Mouse (Mus musculus) MEL-GATA-1-ER (cell line): Measurements from ENCODE around the gene Rraga.

ENCODE experiments used
- DNase-seq: peaks from one replicate; pipeline ENCODE4 v3.0.0-alpha.2; 2012; ENCODE audit warnings: low read depth; ENCODE audit errors: extremely low read depth

Rraga gene

GRCm38 (mm10) chr4:86575283-86575983, at the start of gene Rraga:
Gene Rraga (plus strand): TSS chr4:86575668.
- peak; percentile 88 for DNase-seq

DNA sequence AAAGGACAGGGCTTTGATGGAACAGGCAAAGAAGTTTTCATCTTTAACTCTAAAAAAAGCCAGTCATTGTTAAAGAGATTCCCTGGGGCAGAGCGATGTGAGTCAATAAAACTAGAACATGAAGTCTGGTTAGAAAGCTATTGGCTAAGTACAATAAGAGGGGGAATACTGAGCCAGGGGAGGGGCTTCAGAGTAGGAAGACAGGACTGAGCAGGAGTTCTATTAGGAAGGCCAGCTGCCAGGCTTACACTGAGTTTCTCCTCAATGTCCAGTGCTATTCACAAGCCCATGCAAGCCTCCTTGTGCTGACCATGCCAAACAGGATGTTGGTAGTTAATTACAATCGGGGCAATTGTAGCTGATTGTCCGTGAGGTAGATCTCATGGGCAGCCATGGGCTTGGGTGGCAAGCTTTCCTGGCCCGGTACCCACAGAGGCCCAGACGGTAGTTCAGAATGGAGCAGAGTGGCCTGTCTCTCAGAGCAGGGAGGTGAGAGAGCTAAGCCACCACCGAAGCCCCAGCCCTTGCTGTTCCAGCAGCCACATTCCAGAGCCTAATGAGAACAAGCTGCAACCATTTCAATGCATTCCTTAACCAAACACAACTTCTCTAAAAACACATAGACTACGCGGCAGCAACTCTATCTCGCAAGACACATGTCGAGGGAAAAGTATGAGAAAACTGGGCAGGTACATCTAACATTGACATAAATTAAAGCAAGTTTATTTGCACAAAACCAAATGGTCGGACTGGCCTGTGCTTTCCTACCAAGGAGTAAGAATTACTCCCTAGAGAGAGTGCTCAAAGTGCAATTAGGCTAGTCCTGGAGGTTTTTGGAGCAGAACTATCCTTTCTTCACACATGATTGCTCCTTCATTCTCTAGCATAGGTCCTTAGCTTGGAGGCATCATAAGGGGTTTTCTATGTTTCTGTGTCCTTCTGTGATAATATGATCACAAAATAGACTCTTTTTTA, 48.0 kb upstream of the Rraga start:
- DNase-seq, result no peak

DNA sequence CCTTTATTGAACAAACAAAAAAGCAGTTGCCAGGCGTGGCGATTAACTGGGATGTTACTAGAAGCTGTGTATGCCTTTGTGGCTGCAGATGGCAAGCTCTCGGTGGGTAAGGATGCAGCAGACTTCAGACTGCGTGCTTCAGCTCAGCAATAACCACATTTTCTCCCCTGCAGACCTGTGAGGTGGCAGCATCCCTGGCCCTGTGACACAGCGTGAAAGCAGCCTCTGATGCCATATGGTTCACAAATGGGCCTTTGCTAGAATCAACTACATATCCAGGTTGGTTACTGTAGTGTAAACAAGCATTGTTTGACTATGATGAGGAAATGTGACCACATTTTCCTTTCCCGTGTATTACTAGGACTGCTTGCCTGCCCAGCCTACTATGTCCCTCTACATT, 46.3 kb upstream of the Rraga start:
- DNase-seq, result no peak

DNA sequence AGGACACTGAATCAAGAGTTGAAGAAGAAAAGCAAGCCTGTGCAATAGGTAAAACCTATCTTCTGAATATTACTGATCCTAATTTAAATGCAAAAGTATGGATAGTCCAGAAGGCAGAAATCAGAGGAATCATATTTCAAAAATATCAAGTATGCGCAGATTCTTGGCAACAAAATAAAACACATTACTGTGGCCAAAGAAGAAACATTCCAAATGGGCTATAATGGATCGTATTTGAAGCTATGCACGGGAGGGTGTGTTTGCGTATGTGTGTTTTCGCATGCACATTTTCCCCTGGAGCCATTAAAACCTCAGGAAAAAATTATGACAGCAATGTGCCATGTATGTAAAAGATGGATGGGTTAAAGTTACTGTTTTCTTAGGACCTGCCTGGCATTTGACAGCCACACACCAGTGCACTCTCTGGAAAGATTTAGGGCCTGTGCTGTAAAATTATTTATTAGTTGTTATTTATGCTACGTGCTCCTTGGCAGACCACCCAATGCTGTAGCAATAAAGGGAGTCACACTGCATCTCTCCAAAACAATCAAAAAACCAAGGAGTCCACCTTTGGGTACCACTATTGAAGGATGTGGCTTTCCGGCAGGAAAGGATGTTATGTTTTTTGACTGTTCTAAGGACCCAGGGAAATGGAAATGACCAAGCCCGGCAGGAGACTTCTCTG, 41.9 kb upstream of the Rraga start:
- DNase-seq, result no peak

DNA sequence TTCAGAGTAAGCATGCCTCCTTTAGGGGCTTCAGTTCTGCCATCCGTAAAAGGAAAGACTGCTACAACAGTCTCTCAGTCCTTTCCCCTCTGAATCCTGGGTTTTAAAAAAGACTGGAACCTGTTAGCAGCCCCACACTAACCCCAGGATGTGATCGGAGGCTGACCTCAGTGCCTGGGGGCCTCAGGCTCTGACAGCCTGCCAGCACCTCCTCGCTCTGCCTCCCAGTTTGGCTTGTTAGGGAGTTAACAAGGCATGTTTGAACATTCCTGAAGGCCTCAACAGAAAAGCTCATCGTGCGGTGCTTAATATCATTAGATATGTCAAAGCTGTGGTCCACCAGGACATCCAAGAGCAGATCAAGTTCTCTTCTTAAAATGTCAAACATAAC, 41.4 kb upstream of the Rraga start:
- no peak for DNase-seq

- peak; percentile 38 for DNase-seq
Measured at GRCm38 (mm10) chr4:86537972-86538371, 37.5 kb upstream of the Rraga start.

DNA sequence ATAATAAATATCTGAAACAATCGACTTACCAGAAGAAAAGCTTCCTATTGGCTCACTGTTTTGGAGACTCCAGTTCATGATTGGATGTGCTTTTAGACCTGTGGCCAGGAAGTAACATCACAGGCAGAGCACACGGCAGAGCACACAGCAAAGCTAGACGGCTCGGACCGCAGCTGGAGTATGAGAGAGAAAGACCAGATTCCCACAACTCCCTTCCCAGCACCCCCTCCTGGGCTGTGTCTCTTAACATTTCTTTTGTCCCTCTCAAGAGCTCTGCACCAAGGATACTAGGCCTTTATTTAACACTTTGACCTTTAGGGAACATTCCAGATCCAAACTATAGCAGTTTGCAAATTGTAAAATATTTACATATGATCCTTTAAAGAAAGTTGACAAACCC, 36.5 kb upstream of the Rraga start:
- DNase-seq, result no peak

- no peak for DNase-seq
Measured at GRCm38 (mm10) chr4:86541573-86541972, 33.9 kb upstream of the Rraga start.

DNA sequence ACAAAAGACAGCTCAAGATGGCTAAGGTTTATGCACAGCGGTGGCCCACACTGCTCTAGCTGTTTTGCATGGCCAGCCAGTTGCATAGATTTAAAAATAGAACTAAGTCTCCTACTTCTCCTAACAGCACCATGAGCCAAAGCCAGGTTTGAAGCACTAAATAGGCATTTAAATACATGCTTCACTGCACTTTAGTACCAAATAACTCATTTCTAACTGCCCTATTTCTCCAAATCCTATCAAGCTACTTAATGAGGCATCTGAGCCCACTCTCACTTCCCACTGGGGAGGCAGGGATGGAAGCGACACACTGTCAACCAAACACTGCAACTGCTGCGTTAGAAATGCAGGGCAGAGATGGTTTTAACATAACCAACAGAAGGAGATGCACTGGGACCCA, 31.5 kb upstream of the Rraga start:
- no peak for DNase-seq

DNA sequence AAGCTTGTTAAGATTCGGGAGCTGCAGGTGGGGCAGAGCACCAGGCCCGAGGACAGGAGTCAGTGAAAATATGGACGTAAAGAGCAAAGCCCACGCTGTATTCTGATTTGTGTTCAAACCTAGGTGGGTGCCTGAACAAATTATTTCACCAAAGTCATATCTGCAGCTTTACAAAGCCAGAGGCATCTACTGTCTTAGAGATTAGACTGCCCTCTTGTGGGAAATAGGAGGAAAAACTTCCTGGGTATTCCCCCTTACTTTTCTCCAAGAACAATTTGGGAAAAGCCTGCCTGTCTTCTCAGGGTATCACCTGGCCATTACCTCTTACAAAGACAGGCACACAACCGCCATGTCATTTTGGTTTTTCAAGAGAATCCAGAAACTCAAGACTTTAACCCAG, 29.9 kb upstream of the Rraga start:
- DNase-seq, result peak; percentile 21

DNA sequence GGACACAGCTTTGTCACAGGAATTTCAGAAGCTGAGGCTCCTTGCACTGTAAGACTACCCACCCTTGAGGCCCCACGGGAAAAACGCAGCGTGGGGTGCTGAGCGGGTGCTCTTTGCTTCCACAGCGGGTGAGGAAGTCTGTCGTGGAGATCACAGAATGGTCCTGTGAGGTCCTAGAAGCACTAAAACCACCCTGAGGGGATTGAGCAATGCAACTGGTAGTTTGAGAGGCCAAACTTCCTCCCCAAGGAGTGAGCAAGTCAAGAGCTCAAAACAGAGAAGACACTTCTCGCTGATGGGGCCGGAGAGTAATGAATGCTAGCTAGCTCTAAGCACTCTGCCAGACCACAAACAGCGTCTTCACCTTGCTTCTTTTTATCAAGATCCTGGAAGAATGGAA, 27.1 kb upstream of the Rraga start:
- no peak for DNase-seq

GRCm38 (mm10) chr4:86555035-86555707, 20.3 kb upstream of the Rraga start:
- DNase-seq, result peak; percentile 33

DNA sequence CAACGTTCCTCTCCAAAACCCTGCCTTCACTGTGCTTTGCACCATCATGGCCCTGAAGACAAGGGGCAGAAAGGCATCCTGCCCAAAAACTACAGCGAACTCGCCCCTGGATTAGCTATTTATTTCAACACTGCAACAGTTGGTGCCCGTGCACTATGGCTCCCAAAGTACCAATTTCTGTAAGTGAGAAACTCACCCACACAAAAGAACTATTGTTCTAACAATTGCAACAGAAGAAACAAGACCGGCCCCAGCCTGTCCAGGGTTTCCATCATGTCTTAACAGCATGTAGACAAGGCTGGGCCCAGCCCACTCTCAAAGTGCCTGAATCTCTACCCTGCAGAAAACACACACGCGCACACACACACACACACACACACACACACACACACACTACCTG, 18.1 kb upstream of the Rraga start:
- no peak for DNase-seq

DNA sequence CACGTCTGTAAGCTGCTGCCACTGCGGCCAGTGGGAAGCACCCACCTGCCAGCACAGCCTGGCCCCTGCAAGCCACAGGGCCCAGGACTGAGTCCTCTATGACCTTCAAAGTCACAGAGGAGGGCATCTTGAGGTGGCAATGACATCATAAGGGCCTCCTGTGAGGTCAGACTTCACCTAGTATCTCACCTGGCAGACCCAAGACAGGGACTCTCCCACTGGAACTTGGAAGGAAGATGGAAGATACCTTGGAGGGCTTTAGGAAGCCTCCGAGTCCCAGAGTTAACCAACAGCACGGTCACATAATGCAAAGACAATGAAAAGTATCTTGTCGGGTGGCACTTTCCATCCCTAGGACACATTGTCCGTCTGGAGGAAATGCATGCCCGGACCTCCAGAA, 17.2 kb upstream of the Rraga start, which contains the start of gene Saxo1:
Saxo1 (minus strand) TSS at position 101 of the 400 bp plus-strand sequence.
- DNase-seq, result no peak

DNA sequence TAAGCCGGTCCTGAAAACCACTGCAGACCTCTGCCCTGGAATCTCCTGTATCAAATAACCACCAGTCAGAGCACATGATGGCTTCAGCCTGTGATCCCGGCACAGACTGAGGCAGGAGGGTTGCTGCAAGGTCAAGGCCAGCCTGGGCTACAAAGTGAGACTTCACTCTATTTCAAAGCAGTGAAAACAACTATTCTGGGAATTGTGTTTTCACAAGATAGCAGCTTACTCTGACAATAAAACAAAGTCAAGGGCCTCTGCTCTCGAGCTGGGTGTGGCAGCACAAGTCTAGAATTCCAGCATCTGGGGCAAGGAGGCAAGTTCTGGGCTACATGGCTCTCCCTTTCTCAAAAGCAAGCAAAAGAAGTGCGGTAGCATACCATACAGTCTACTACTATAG, 16.5 kb upstream of the Rraga start:
- DNase-seq, result no peak

- no peak for DNase-seq
Measured at GRCm38 (mm10) chr4:86561061-86561460, 14.4 kb upstream of the Rraga start.

DNA sequence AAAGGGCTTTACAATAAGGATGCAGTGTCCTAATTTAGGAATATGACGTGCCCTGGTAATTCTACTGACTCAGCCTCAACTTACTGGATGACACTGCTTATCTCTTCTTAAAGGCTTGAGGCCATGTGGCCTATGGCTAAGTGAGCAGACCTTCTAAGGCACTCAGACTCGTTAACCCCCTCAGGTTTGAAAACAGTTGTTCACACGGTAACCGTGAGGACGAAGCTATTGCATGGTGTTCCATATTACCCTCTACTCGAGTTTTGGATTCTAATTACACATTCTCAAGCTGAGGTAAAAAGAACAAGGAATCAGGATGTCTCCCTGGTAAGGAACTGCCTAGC, 557 bp upstream of the Rraga start:
- peak; percentile 46 for DNase-seq

DNA sequence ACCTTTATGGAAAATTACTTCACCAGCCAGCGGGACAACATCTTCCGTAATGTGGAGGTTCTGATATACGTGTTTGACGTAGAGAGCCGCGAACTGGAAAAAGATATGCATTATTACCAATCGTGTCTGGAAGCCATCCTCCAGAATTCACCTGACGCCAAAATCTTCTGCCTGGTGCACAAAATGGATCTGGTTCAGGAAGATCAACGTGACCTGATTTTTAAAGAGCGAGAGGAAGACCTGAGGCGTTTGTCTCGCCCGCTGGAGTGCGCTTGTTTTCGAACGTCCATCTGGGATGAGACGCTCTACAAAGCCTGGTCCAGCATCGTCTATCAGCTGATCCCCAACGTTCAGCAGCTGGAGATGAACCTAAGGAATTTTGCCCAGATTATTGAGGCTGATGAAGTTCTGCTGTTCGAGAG, 663 bp downstream of the Rraga start:
- peak; percentile 21 for DNase-seq

- no peak for DNase-seq
Measured at GRCm38 (mm10) chr4:86576630-86577225, 1.3 kb downstream of the Rraga start.

DNA sequence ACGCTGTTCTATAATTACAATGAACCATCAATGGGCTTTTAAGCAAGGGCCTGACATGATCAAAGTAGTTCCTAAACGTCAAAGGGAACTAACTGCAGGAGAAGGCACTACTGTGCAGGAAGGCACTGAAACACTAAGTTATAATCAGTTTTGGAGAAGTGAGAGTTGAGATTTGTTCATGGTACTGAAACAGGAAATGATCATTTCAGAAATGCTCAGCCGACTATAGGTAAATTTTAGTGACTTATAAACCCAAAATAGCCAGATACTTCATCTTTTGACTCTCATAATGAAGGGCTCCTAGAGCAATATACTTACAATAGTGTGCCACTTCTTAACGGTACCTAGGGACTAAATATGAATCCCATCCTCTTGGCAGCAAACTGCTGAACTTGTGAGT, 4.6 kb downstream of the Rraga start:
- DNase-seq, result no peak

DNA sequence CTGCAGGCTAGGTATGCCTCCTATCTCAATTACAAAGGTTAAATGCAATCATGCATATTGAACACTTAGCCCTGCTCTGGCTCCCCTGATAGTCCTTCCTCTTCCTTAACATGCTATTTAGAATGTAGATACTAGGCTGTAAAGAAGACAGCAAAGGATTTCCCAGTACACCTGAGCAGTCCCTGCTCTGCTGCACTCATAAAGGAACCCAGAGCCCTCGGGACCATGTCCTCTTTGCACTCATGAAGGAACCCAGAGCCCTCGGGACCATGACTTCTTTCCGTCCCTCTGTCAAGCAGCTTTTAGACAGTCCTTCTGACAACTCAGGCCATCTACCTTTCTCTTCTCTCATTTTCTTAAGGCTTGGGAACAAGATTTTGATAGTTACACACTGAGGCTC, 5.1 kb downstream of the Rraga start:
- DNase-seq, result no peak
